Mouse (Mus musculus) E14TG2a.4 (cell line): ENCODE measurements around the gene Prss48.

Experiments used
- CTCF ChIP-seq: conservative IDR thresholded peaks from 2 replicates; pipeline ENCODE4 v1.5.1; 2014; ENCODE audit warnings: low read length
- NANOG ChIP-seq: IDR thresholded peaks from 2 replicates; pipeline ENCODE4 v1.6.1; 2014; ENCODE audit warnings: borderline replicate concordance, low read length, mixed read lengths

- TF ChIP-seq CTCF, result peak; percentile 98
- TF ChIP-seq NANOG, result no peak
Measured at GRCm38 (mm10) chr3:86002423-86002822, at the start of gene Prss48.
